Mouse (Mus musculus) G1E (cell line): ENCODE measurements around the gene Cacna1c. TPM values are rescaled to one million over a fixed set of nuclear protein-coding genes. Genes with fewer than 3 reads are reported as not detected.

Experiments used
- ATAC-seq: 2 replicates; pipeline ENCODE4 v1.8.0; 2016; ENCODE audit warnings: mild to moderate bottlenecking; ENCODE audit not compliant: insufficient number of reproducible peaks, poor library complexity, low FRiP score, severe bottlenecking; ENCODE audit errors: extremely low read depth
- DNase-seq: peaks from one replicate; pipeline ENCODE4 v3.0.0; 2012; ENCODE audit warnings: low spot score
- H3K27me3 ChIP-seq: 2 replicates; pipeline ENCODE4 v1.6.1; 2012; ENCODE audit warnings: mild to moderate bottlenecking, low read length, inconsistent platforms; ENCODE audit not compliant: insufficient read depth
- H3K36me3 ChIP-seq: replicated peaks from 2 replicates; pipeline ENCODE3; 2012; ENCODE audit warnings: mild to moderate bottlenecking, inconsistent platforms
- H3K4me1 ChIP-seq: 2 replicates; pipeline ENCODE4 v1.6.1; 2012; ENCODE audit warnings: low read depth, low read length, inconsistent platforms, mixed read lengths; ENCODE audit not compliant: insufficient read depth
- H3K4me3 ChIP-seq: 2 replicates; pipeline ENCODE4 v1.5.1; 2012; ENCODE audit warnings: low read depth, mild to moderate bottlenecking, inconsistent platforms, low read length, moderate library complexity, mixed read lengths
- H3K9me3 ChIP-seq: replicated peaks from 2 replicates; pipeline ENCODE4 v1.6.1; 2012; ENCODE audit warnings: inconsistent platforms
- CTCF ChIP-seq: IDR thresholded peaks from 2 replicates; pipeline ENCODE4 v1.5.1; 2012; ENCODE audit warnings: low read depth, low read length, inconsistent platforms, mixed read lengths
- GATA1 ChIP-seq: IDR thresholded peaks from 2 replicates; pipeline ENCODE4 v1.6.1; 2012; ENCODE audit warnings: borderline replicate concordance, low read length, inconsistent platforms, mixed read lengths
- GATA2 ChIP-seq: IDR thresholded peaks from 2 replicates; pipeline ENCODE4 v1.6.1; 2012; ENCODE audit warnings: low read depth, low read length, inconsistent platforms, borderline replicate concordance
- POLR2AphosphoS5 ChIP-seq: IDR thresholded peaks from 2 replicates; pipeline ENCODE4 v1.6.1; 2012; ENCODE audit warnings: low read depth, low read length, inconsistent platforms; ENCODE audit not compliant: insufficient replicate concordance
- TAL1 ChIP-seq: conservative IDR thresholded peaks from 2 replicates; pipeline ENCODE4 v1.6.1; 2012; ENCODE audit warnings: low read depth, low read length, inconsistent platforms, mixed read lengths
- polyA plus RNA-seq: library from polyadenylated mRNA; stranded (reverse); fragments of >175 nt; gene quantifications from 2 replicates; pipeline ENCODE4 v1.2.3, GENCODE M21; 2012
- total RNA-seq, 2 experiments: library from RNA; stranded (forward) in 1 of 2; stranded (reverse) in 1 of 2; fragments of 200-1000 nt in 1 of 2; fragments of >200 nt in 1 of 2; fragmentation: Nextera tagmentation in 1 of 2; gene quantifications; 2 replicates each; pipeline ENCODE4 v1.2.3; 2014 to 2017

Cacna1c gene
- total and polyA plus RNA-seq, 3 experiments = 0.11 TPM; not detected in 2

DNA sequence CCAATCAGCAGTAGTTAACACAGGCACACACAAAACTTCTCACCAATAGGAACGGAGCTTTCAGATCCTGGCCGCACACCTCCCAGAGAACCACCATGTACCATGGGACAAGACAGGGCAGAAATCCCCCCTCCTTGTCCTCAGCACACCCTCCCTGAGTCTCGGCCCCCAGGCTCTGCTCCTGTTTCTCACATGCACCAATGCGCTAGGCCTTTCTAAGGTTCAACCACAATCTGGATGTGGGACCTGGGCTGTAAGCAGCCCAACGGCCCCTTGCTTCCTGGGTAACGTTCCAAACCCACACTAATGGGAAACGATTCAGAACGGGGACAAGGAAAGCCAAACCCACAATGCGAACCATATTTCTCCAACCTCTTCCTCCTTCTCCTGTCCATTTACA, 237.7 kb downstream of the Cacna1c start:
- Histone ChIP-seq H3K9me3 (peaks cover 62% of the 10 kb centered on the region), H3K27me3 (no peaks in the 10 kb centered on the region), H3K36me3 (no peaks in the 10 kb centered on the region), H3K4me3 (no peak overlapping the region), H3K4me1 (no peaks in the 10 kb centered on the region)
- TF ChIP-seq TAL1 (no peak), POLR2AphosphoS5 (no peak), GATA2 (no peak), CTCF (no peak), GATA1 (no peak)
- DNase-seq = no peak
- ATAC-seq = no peak

DNA sequence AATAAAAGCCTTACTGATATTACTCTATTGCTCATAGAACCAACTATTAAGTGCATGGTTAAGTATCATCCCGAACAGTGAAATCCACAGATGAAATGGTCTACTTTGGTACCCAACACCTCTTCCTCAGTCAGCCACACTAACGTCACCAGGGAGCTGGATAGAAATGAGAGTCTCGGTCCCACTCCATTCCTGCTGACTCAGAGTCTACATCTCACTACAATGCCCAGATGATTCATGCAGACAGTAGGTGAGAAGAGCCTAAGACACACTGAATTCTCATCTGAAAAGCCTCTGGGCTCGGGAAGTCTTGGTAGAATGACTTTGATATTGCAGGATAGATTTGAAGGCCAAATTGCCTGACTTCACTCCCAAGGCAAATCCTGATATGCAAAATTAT, 240.0 kb downstream of the Cacna1c start:
- DNase-seq (no peak), ATAC-seq (no peak)
- Histone ChIP-seq H3K27me3 (no peaks in the 10 kb centered on the region), H3K36me3 (no peaks in the 10 kb centered on the region), H3K4me3 (no peak overlapping the region), H3K9me3 (peaks cover 64% of the 10 kb centered on the region), H3K4me1 (no peaks in the 10 kb centered on the region)
- no peak for TF ChIP-seq GATA1

DNA sequence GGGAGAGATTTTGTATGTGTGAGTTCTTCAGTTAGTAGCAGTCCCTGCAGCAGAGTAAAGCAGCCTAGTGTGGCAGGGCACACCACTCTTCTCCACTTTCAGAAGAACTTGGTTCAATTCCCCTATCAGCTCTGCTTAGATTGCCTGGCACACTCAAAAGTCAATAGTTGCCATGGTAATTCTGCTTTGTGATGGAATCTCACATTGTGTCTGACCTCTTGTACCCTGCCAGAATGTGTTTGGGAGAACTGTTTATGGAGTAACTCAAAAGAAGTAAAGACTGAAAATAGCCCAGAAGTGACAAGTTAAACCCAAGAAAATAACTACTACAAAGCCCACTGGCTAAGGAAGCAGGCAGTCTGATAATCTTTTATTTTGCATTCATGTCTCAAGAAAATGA, 240.4 kb downstream of the Cacna1c start:
- Histone ChIP-seq H3K4me1 (no peaks in the 10 kb centered on the region), H3K4me3 (no peak overlapping the region), H3K9me3 (peaks cover 66% of the 10 kb centered on the region), H3K27me3 (no peaks in the 10 kb centered on the region), H3K36me3 (no peaks in the 10 kb centered on the region)
- DNase-seq (no peak), ATAC-seq (no peak)
- no peak for TF ChIP-seq GATA1
- no peak for TF ChIP-seq POLR2AphosphoS5
- no peak for TF ChIP-seq CTCF

DNA sequence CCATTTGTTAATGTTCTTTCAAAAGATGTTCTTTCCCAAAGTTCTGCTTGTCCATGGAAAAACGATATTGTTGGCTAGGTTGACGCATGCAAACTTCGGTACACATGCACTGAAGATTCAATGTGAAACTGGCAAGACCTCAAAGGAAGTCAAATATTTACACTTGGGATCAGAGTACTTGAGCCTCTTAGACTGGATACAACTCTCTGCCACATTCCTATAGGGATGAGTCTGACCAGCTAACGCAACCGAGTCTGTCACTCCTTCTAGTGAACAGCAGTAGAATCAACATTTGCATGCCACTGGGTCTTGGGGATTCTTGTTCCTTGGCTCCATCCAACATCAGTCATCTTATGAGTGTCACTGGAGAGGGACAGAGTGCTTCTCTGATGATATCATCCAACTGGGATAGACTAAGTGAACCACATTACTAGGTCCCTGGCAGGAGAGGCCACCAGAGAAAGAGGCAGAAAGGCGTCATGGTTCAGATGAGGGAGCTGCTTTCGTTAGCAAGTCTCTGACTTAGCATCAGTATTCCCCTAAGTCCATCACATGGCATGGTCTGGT, 241.1 kb downstream of the Cacna1c start:
- H3K4me1 ChIP-seq = no peaks in the 10 kb centered on the region
- no peak overlapping the region for H3K4me3 ChIP-seq
- no peak for TF ChIP-seq CTCF
- no peak for TF ChIP-seq POLR2AphosphoS5
- no peak for TF ChIP-seq TAL1
- TF ChIP-seq GATA1 = no peak
- no peak for TF ChIP-seq GATA2
- no peaks in the 10 kb centered on the region for H3K36me3 ChIP-seq
- ATAC-seq (no peak), DNase-seq (no peak)
- H3K9me3 ChIP-seq = peaks cover 69% of the 10 kb centered on the region
- no peaks in the 10 kb centered on the region for H3K27me3 ChIP-seq

DNA sequence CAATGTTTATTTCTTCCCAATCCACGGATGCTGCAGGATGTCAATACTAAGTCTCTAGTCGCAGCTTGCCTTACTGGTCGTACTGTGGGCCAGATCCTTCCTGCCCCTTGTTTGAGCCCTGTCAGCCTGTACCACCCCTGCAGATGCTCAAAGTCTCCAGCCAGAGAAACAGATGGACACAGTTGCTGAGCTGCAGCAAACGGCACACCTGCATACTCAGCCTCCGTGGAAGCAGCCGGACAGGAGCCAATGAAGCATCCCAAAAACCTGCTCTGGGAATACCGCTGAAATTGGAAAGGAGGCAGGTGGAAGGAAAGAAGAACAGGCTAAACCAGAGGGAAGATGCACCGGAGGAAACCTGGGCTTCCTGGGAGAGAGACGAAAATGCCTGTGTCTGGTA, 243.8 kb downstream of the Cacna1c start:
- H3K36me3 ChIP-seq = no peaks in the 10 kb centered on the region
- no peak for ATAC-seq

DNA sequence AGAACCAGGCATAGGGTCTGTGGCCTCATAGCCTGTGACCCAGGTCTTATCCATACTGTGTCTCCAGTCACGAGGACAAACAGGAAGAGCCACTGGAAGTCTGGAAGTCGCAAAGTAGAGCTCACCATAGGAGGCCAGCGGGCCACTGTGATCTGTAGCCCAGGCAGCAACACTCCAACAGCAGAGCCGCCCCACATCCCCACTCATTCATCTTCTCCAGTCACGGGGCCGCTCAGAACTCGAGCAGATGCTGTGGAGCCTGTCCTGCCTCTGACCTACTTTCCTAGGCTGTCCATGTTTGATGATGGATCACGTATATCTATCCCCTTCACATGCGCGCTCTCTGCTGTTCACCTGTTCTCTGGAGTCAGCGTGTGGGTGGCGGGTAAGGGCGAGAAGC, 246.0 kb downstream of the Cacna1c start:
- Histone ChIP-seq H3K9me3 (peaks cover 76% of the 10 kb centered on the region), H3K4me3 (no peak overlapping the region), H3K27me3 (no peaks in the 10 kb centered on the region), H3K36me3 (no peaks in the 10 kb centered on the region), H3K4me1 (no peaks in the 10 kb centered on the region)
- TF ChIP-seq GATA1 = no peak
- TF ChIP-seq CTCF = no peak
- TF ChIP-seq TAL1 = no peak
- no peak for TF ChIP-seq POLR2AphosphoS5
- no peak for TF ChIP-seq GATA2
- no peak for ATAC-seq
- no peak for DNase-seq

More for the DNA sequence above, 243.8 kb downstream of the Cacna1c start:
- H3K4me1 ChIP-seq = no peaks in the 10 kb centered on the region
- no peaks in the 10 kb centered on the region for H3K27me3 ChIP-seq
- no peak for DNase-seq
- peaks cover 74% of the 10 kb centered on the region for H3K9me3 ChIP-seq
- TF ChIP-seq GATA1 (no peak), GATA2 (no peak), POLR2AphosphoS5 (no peak), CTCF (no peak), TAL1 (no peak)
- H3K4me3 ChIP-seq = no peak overlapping the region

DNA sequence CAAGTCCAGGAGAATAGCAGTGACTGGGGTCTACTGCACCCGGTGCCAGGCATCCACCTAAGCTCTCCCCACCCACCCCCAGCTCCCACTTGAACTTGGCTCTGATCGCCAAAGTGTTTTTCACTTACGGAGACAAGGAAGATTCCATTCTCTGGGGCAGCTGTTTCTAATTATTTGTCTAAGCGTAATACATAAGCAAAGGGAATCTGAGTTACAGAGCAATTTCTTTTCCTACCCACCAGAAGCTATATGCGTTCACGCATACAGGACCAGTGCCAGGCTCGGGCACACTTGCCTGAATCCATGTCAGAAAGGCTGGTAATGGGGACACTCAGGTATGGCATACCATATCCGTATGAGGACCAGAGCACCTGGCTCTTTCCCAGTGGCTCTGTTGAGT, 248.9 kb downstream of the Cacna1c start:
- Histone ChIP-seq H3K4me3 (no peak overlapping the region), H3K36me3 (no peaks in the 10 kb centered on the region), H3K9me3 (peaks cover 73% of the 10 kb centered on the region), H3K27me3 (no peaks in the 10 kb centered on the region), H3K4me1 (no peaks in the 10 kb centered on the region)
- TF ChIP-seq TAL1 = no peak
- DNase-seq = no peak
- no peak for ATAC-seq
